Mouse (Mus musculus) G1E-ER4 (cell line): ENCODE data around the gene 1700010B08Rik. TPM values are rescaled to one million over a fixed set of nuclear protein-coding genes. Genes with fewer than 3 reads are reported as not detected.
"Not testable (repeated sequence)": the region's sequence is repeated elsewhere in the genome, so short reads cannot be mapped to it uniquely, and the experiment has no call there.

Source experiments
- GATA1 ChIP-seq: IDR thresholded peaks from one replicate; pipeline ENCODE4 v1.8.0; 2012; ENCODE audit warnings: low read length, inconsistent platforms
- polyA plus RNA-seq: library from polyadenylated mRNA; stranded (reverse); fragments of >175 nt; gene quantifications from 2 replicates; pipeline ENCODE4 v1.2.3, GENCODE M21; 2012

The 1700010B08Rik gene
- polyA plus RNA-seq = not detected in 2 replicates

- TF ChIP-seq GATA1 = not testable (repeated sequence)
Observed at GRCm38 (mm10) chr2:173719115-173719514, at the start of gene 1700010B08Rik. 1700010B08Rik (plus strand) TSS chr2:173719415.

- TF ChIP-seq GATA1 = no peak
Observed at GRCm38 (mm10) chr2:173672328-173672896, 46.8 kb upstream of the 1700010B08Rik start.

- TF ChIP-seq GATA1 = no peak
Observed at GRCm38 (mm10) chr2:173673469-173673868, 45.7 kb upstream of the 1700010B08Rik start.

DNA sequence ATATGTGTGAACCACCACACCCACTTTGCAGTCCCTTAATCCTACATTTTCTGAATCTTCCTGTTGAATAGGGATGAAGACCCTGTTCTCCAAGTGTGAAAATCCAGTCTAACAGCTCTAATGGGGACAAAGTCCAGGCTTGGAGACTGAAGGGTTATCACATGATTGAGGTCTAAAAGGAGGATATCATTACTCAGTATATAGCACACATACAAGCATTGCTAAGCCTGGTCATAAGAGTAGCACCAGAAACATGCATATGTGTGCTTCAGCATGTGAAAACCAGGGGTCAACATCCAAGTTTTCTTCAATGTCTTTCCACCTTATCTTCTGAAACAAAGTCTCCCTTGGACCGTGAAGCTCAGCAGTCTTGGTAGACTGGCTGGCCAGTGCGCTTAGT lies 40.6 kb upstream of the 1700010B08Rik start:
- no peak for TF ChIP-seq GATA1

GRCm38 (mm10) chr2:173679217-173679616 lies 40.0 kb upstream of the 1700010B08Rik start:
- no peak for TF ChIP-seq GATA1

DNA sequence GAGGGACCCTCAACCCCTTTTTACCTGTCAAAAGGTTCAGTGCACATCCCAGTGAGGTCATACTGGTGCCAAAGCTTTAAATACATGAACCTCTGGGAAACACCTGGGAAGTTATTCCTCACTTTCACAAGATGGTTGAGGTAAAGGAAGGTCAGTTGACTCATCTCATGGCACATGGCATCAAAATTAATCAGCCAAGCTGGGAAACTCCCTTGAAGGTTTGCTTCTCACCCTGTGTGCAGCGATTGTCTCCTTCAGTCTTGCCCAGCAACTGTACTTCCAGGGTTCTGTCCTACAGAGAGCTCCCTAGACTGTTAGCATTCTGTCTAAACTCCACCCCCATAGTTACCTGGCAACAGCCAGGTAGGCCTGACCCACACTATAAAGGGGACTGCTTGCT lies 39.1 kb upstream of the 1700010B08Rik start:
- TF ChIP-seq GATA1 = no peak

DNA sequence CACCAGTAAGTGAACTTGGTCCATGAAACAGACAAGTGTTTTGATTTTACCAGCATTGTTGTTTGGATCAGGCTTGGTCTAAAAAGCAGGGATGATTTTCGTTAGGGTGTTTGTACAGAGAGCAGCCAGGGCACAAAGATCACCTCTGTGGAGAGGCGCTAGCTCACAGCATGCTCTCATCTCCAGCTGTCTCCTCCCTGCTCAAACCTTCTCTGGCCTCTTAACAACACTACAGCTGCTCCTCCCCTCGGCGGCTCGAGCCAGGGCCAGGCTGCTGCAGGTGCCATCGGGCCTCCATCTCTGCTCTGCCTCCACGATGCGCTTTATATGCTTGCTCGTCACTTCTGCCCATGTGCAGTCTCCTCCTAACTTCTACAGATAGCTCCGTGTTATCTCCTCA lies 36.4 kb upstream of the 1700010B08Rik start:
- no peak for TF ChIP-seq GATA1

- TF ChIP-seq GATA1 = no peak
Observed at GRCm38 (mm10) chr2:173685781-173686361, 33.3 kb upstream of the 1700010B08Rik start.

- no peak for TF ChIP-seq GATA1
Observed at GRCm38 (mm10) chr2:173687363-173687762, 31.9 kb upstream of the 1700010B08Rik start.

- no peak for TF ChIP-seq GATA1
Observed at GRCm38 (mm10) chr2:173689835-173690234, 29.4 kb upstream of the 1700010B08Rik start.

DNA sequence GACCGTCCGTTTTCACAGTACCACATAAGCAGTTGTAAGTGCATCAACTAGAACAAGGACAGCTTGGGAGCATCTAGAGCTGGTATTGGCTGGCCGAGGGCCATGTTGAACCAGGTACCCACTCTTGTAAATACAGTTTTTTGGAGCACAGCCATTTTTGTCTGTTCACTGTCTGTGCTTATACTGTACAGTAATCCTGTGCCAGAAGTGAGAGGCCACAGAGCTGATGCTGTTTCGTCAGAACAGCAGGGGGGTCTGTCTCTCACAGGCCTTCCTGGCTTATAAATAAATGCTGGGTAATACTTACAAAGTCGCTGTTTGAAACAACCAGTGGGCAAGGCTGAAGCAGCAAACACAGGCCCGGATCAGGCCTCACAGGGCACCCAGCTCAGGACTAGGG lies 27.5 kb upstream of the 1700010B08Rik start:
- TF ChIP-seq GATA1 = no peak

DNA sequence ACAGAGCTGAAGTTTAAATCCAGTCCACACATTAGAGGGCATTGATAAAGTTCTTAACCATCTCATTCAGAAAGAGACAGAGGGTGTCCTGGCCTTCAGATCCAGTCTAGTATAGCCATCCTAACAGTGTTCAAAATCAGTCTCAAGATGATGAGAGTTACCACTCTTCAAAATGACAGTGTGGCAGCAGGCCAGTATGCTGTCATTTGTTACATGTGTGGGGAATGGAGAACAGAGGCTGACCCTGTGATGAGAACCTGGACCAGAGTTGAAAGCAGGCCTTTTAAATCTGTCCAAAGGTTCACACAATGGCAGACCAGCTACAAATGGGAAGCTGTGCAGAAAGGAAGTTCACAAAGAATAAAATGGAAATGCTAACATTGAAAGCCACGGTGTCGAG lies 26.5 kb upstream of the 1700010B08Rik start:
- no peak for TF ChIP-seq GATA1

- no peak for TF ChIP-seq GATA1
Observed at GRCm38 (mm10) chr2:173698850-173699249, 20.4 kb upstream of the 1700010B08Rik start.

DNA sequence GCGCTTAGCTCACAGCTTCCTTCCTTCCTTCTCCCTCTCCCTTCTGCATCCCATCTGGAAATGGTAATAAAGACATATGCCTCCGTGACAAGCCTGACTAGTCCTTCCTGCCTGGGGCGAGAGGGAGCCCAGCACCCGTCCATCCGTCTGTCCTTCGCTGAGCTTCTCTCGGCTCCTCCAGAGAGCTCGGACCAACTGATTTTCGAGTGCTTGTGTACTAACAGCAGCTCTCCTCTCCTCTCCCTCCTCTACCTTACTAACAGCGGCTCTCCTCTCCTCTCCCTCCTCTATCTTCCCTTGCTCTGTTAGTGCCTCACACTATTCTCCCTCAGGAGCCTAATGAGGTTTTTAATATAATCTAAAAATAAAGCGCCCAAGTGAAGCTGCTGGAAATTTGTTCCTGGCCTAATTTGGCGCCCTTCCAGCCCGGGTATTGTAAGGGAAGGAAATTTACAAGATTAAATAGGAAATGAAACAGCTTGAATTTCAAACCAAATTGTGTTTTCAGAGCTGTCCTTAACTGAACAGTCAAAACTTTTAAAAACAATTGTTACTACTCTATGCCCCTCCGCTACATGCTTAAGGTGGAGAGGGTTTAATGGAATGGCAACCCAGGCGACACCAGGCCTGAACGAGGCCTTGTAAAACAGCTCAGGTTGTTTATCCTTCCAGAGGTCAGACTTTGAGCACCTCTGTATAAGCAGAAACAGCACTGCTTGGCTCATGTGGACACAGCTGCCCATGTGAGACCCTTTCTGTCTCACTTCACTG lies 16.9 kb upstream of the 1700010B08Rik start:
- TF ChIP-seq GATA1 = no peak

DNA sequence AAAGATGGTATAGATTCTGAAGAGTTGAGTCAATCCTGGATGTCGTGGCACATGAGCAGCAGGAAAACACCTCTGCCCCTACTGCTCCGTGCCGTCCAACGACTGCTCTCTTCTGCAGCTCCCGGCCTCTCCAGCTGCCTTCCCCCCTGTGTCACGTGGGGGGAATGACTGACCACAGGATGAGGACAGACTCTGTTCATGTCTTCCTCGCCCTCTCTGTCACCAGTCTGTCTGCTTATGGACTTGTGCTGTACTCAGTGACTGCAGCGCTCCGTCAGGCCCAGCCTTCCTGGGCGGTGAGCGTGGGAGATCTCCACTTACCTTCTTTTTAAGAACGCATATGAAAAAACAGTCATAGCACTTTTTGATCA lies 16.4 kb upstream of the 1700010B08Rik start:
- no peak for TF ChIP-seq GATA1

DNA sequence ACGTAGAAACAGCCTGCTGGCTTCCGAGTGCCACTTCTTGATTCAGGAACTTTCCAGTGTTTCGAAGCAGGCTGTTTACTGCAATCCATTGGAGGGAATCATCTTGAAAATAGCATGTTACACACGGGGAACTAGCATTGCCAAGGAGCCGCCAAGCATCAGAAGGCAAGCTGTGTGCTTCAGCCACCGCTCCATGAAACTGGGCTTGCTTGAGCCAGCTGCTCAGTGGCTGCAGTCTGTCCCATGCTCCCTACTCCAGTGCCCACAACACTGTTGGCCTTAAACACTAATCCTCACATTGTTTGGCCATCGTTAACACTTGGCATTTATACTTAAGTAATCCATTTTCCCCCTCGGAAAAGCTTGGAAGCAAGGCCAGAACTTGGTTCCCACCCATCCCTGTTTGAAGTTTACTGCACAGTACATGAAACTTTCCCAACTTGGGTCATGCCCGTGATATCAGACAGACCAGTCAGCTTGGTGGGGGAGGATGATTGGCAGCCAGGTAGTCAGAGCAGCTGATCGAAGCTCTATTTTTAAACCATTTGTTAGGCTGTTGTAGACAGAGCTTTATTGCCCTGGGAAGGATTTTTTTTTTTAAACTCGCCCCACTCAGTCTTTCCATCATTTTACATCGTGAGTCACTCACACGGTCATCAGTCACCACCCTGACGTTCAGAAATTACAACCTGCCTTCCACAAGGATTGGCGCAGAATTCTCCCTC lies 13.2 kb upstream of the 1700010B08Rik start:
- no peak for TF ChIP-seq GATA1
